Comparison of ENCODE assay signal across 27 mouse cellular contexts in genomic region chr17:26116503-26117258, GRCm38 (mm10). TPM values are rescaled to one million over a fixed set of nuclear protein-coding genes. Genes with fewer than 3 reads are reported as not detected.
DNase-seq lines count a peak whose midpoint lies in the region; ATAC-seq lines count a peak whose summit lies in the region.
"Had no signal": no experiment of that assay in that cellular context is flagged by ENCODE, and none has a peak within 500 bp of the region (broad histone marks: within the 10 kb centered on the region; RNA-seq: fewer than 3 reads in every experiment).

No protein-coding gene starts in this region.

- no peaks in the 10 kb centered on the region for H3K36me3 ChIP-seq in kidney, embryonic 16.5 days (ENCODE audit: insufficient read depth, low read length)
- no peaks in the 10 kb centered on the region for H3K36me3 ChIP-seq in intestine, embryonic 15.5 days
- H3K36me3 ChIP-seq: heart, embryonic 12.5 days; hindbrain, embryonic 13.5 days; liver, embryonic 12.5 days; midbrain, embryonic 13.5 days; neural tube, embryonic 13.5 days had no signal

- H3K27ac ChIP-seq in kidney, embryonic 16.5 days (ENCODE audit: low read length): peak overlapping the region; percentile 7; the same call in 1 of the 2 replicates
- H3K27ac ChIP-seq in intestine, embryonic 15.5 days: peak overlapping the region; percentile 71
- H3K27ac ChIP-seq: gastrocnemius, adult 2 months; hindbrain, embryonic 13.5 days; liver, embryonic 12.5 days; macrophage; midbrain, embryonic 13.5 days; neural tube, embryonic 13.5 days had no signal

- H3K9ac ChIP-seq in kidney, embryonic 16.5 days (replicated peaks; ENCODE audit: low read length): no peak overlapping the region
- H3K9ac ChIP-seq in intestine, embryonic 15.5 days: no peak overlapping the region
- H3K9ac ChIP-seq: heart, embryonic 12.5 days; hindbrain, embryonic 13.5 days; liver, embryonic 12.5 days; liver, postnatal 0 days; midbrain, embryonic 13.5 days; neural tube, embryonic 13.5 days had no signal

- H3K27me3 ChIP-seq in kidney, embryonic 16.5 days (ENCODE audit: insufficient read depth, low read length): peaks cover 40% of the 10 kb centered on the region
- H3K27me3 ChIP-seq in intestine, embryonic 15.5 days (replicated peaks): peaks cover 49% of the 10 kb centered on the region

- WGBS in kidney, embryonic 16.5 days: 80% methylated on average over 17 of the region's 17 CpGs
- WGBS in intestine, embryonic 15.5 days: 76% methylated on average over 17 of the region's 17 CpGs
- 35% methylated on average over 17 of the region's 17 CpGs for WGBS in large intestine, adult 2 months

- H3K4me1 ChIP-seq in kidney, embryonic 16.5 days (ENCODE audit: insufficient read depth, low read length): peaks cover 25% of the 10 kb centered on the region
- peaks cover 38% of the 10 kb centered on the region for H3K4me1 ChIP-seq in intestine, embryonic 15.5 days (replicated peaks)

- H3K4me2 ChIP-seq in kidney, embryonic 16.5 days (replicated peaks; ENCODE audit: low read depth, low read length): no peak overlapping the region
- H3K4me2 ChIP-seq in intestine, embryonic 15.5 days (replicated peaks): peak overlapping the region; percentile 10; the same call in 1 of the 2 replicates
- H3K4me2 ChIP-seq: heart, embryonic 12.5 days; hindbrain, embryonic 13.5 days; liver, embryonic 12.5 days; midbrain, embryonic 13.5 days; neural tube, embryonic 13.5 days had no signal

- no peak for DNase-seq in kidney, adult 8-10 months
- peak; percentile 74 for DNase-seq in large intestine, adult 2 months (ENCODE audit: low read depth, low spot score)
- peak; percentile 69 for DNase-seq in yolk sac, embryonic 10.5 days (ENCODE audit: low spot score)
- DNase-seq in heart, adult 8-10 months (ENCODE audit: low spot score): no peak
- no peak for DNase-seq in cerebellum, postnatal 36 days
- DNase-seq: adrenal gland, postnatal 14 days; B cell, adult 2 months; cerebellum, adult 11-12 months; cerebellum, adult 9-11 months; gastrocnemius, adult 2 months; gastrocnemius, postnatal 36 days; heart, adult 18-20 months; heart, postnatal 4 days; liver, postnatal 0 days; right cerebral cortex, postnatal 4 days; thymus, postnatal 14 days had no signal

- H3K9me3 ChIP-seq in kidney, embryonic 16.5 days (ENCODE audit: low read length): no peaks in the 10 kb centered on the region
- no peaks in the 10 kb centered on the region for H3K9me3 ChIP-seq in intestine, embryonic 15.5 days
- H3K9me3 ChIP-seq: G1E; heart, embryonic 12.5 days; hindbrain, embryonic 13.5 days; liver, embryonic 12.5 days; midbrain, embryonic 13.5 days; neural tube, embryonic 13.5 days had no signal

- no peak for ATAC-seq in kidney, embryonic 16.5 days (ENCODE audit: low FRiP score, low TSS enrichment)
- ATAC-seq in intestine, embryonic 15.5 days: peak; percentile 42
- ATAC-seq: forebrain, embryonic 16.5 days; liver, embryonic 12.5 days; liver, postnatal 0 days; midbrain, embryonic 13.5 days had no signal

- no peak overlapping the region for H3K4me3 ChIP-seq in kidney, embryonic 16.5 days (ENCODE audit: low read length)
- no peak overlapping the region for H3K4me3 ChIP-seq in intestine, embryonic 15.5 days (replicated peaks)
- H3K4me3 ChIP-seq: erythroblast, embryonic 14.5 days; gastrocnemius, adult 2 months; heart, embryonic 12.5 days; hindbrain, embryonic 13.5 days; liver, embryonic 12.5 days; midbrain, embryonic 13.5 days; neural tube, embryonic 13.5 days had no signal

RNA-seq across cellular contexts. Expression of gene Tmem8, which starts 3.6 kb away (rescaled TPM):
- 6.5 and 7.1 TPM in 2 replicates for polyA plus RNA-seq in kidney, embryonic 16.5 days (2015; fragmentation: Nextera tagmentation; extraction: Ambion mirVana)
- 8.7 and 10.9 TPM in 2 replicates for polyA plus RNA-seq in intestine, embryonic 15.5 days (2015; fragmentation: Nextera tagmentation; extraction: Ambion mirVana)
- polyA plus RNA-seq in large intestine, adult 2 months (2012; rRNA removed): 222 and 309 TPM in 2 replicates
- 1 to 10 TPM; 6.0 to 7.0 (median 6.2) TPM for total RNA-seq in heart, adult 8-10 months (2022)

RNA-seq across cellular contexts. Expression of gene Mrpl28, which starts 6.6 kb away (rescaled TPM):
- polyA plus RNA-seq in kidney, embryonic 16.5 days (2015; fragmentation: Nextera tagmentation; extraction: Ambion mirVana): 216 and 238 TPM in 2 replicates
- polyA plus RNA-seq in intestine, embryonic 15.5 days (2015; fragmentation: Nextera tagmentation; extraction: Ambion mirVana): 218 and 240 TPM in 2 replicates
- 96.4 and 99.2 TPM in 2 replicates for polyA plus RNA-seq in large intestine, adult 2 months (2012; rRNA removed)
- 100 to 1,000 TPM; 160 to 201 (median 177) TPM for total RNA-seq in heart, adult 8-10 months (2022)

RNA-seq across cellular contexts. Expression of gene Nme4, which starts 21.3 kb away (rescaled TPM):
- polyA plus RNA-seq in kidney, embryonic 16.5 days (2015; fragmentation: Nextera tagmentation; extraction: Ambion mirVana): 103 and 112 TPM in 2 replicates
- 96.7 and 107 TPM in 2 replicates for polyA plus RNA-seq in intestine, embryonic 15.5 days (2015; fragmentation: Nextera tagmentation; extraction: Ambion mirVana)
- 14.1 and 14.5 TPM in 2 replicates for polyA plus RNA-seq in large intestine, adult 2 months (2012; rRNA removed)
- 1 to 10 TPM; 5.0 to 7.6 (median 5.9) TPM for total RNA-seq in heart, adult 8-10 months (2022)

RNA-seq across cellular contexts. Expression of gene Axin1, which starts 21.8 kb away (rescaled TPM):
- 8.3 and 11.7 TPM in 2 replicates for polyA plus RNA-seq in kidney, embryonic 16.5 days (2015; fragmentation: Nextera tagmentation; extraction: Ambion mirVana)
- polyA plus RNA-seq in intestine, embryonic 15.5 days (2015; fragmentation: Nextera tagmentation; extraction: Ambion mirVana): 14.2 and 17.8 TPM in 2 replicates
- polyA plus RNA-seq in large intestine, adult 2 months (2012; rRNA removed): 16.4 and 17.6 TPM in 2 replicates
- 10 to 100 TPM; 16.1 to 21.6 (median 17.3) TPM for total RNA-seq in heart, adult 8-10 months (2022)

RNA-seq across cellular contexts. Expression of gene Decr2, which starts 26.5 kb away (rescaled TPM):
- 46.9 and 52.3 TPM in 2 replicates for polyA plus RNA-seq in kidney, embryonic 16.5 days (2015; fragmentation: Nextera tagmentation; extraction: Ambion mirVana)
- polyA plus RNA-seq in intestine, embryonic 15.5 days (2015; fragmentation: Nextera tagmentation; extraction: Ambion mirVana): 39.4 and 42.7 TPM in 2 replicates
- 25.1 and 39.0 TPM in 2 replicates for polyA plus RNA-seq in large intestine, adult 2 months (2012; rRNA removed)
- 10 to 100 TPM; 10.2 to 11.2 (median 11.0) TPM for total RNA-seq in heart, adult 8-10 months (2022)
- polyA plus RNA-seq: erythroblast, embryonic 14.5 days had no signal

Comparison
In these comparisons a context has a peak if more than half of its experiments do, and no peak if none do; other contexts are left out.
1. DNase-seq: peak in large intestine, adult 2 months (single experiment) and yolk sac, embryonic 10.5 days (single experiment); none in kidney, adult 8-10 months (0 of 2), heart, adult 8-10 months (single experiment) and cerebellum, postnatal 36 days (0 of 2).
2. RNA of gene Tmem8, which starts 3.6 kb away (polyA plus RNA-seq): 222 to 309 TPM in large intestine, adult 2 months; 8.7 to 10.9 TPM in intestine, embryonic 15.5 days and 6.5 to 7.1 TPM in kidney, embryonic 16.5 days; every median in the first group is over 10 times any median in the second.